Mouse (Mus musculus) embryonic fibroblast, embryonic 13.5 days (primary cell): ENCODE measurements around the gene Shisa9.

Source experiments
- CTCF ChIP-seq: IDR thresholded peaks from 2 replicates; pipeline ENCODE4 v1.5.1; 2011; ENCODE audit warnings: mild to moderate bottlenecking, control low read depth, low read length, moderate library complexity, borderline replicate concordance; ENCODE audit not compliant: insufficient read depth
- POLR2A ChIP-seq: IDR thresholded peaks from 2 replicates; pipeline ENCODE4 v1.6.1; 2011; ENCODE audit warnings: low read depth, mild to moderate bottlenecking, control low read depth, low read length, moderate library complexity

GRCm38 (mm10) chr16:12189739-12190138, 205.8 kb downstream of the Shisa9 start:
- TF ChIP-seq POLR2A = no peak
- no peak for TF ChIP-seq CTCF
